Mouse (Mus musculus) adrenal gland, adult 10 weeks (tissue): ENCODE results near the gene Prkcq. TPM values are rescaled to one million over a fixed set of nuclear protein-coding genes. Genes with fewer than 3 reads are reported as not detected.

Experiments used
- polyA plus RNA-seq: library from polyadenylated mRNA; stranded (reverse); fragments of 350-450 nt; fragmentation: Illumina TruSeq; extraction: RNeasy Lipid Tissue Mini Kit (QIAGEN cat#74804); gene quantifications from one replicate; pipeline ENCODE4 v1.2.3, GENCODE M21; 2014; ENCODE audit warnings: low read depth, low replicate concordance

The Prkcq gene
- 1.9 TPM for polyA plus RNA-seq

GRCm38 (mm10) chr2:11171754-11172501 is at the start of gene Prkcq:
Gene Prkcq (plus strand): TSS chr2:11172108.

